Mouse (Mus musculus): ENCODE results near the gene Pms1.
"Not testable (repeated sequence)": the region's sequence is repeated elsewhere in the genome, so short reads cannot be mapped to it uniquely, and the experiment has no call there.

DNA sequence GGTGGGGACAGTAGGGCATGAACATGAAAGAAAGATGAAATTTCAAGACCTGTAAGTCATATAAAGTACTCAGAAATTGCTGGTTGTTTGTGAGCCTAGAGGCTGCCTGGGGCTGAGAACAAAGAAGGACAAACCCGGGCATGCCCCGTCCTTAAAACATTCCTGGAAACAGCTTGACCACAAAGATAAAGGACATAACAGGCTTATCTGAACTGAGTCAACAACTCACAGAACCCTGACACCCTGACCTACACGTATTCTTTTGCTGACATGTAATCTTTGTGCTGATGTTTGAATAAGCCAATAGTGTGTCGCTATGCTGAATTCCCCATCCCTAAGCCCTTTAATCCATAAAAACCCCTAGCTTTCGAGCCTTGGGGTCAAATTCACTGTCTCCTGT lies 36.7 kb upstream of the Pms1 start:
- not testable (repeated sequence) for TF ChIP-seq CTCF (IDR thresholded peaks at IDR 0.05; ENCODE audit: extremely low read depth, insufficient read depth, insufficient read length, insufficient replicate concordance); POLR2A (IDR thresholded peaks at IDR 0.05; ENCODE audit: low read depth, low read length)

Measured in spleen, adult 2 months (tissue).